Mouse (Mus musculus): Measurements from ENCODE around the gene Ttll11. TPM values are rescaled to one million over a fixed set of nuclear protein-coding genes. Genes with fewer than 3 reads are reported as not detected.
A peak's percentile ranks its signal among the peaks of the same experiment; 100 is the strongest.

Ttll11 gene
- total RNA-seq, 2 experiments from 2014 or later, result 14.5 to 15.2 TPM

GRCm38 (mm10) chr2:35972259-35973001, 7.3 kb downstream of the Ttll11 start:
- no peak for DNase-seq (ENCODE audit: low spot score in 2 of 2)

- no peak for DNase-seq (ENCODE audit: low spot score in 2 of 2)
Measured at GRCm38 (mm10) chr2:35965883-35966513, 13.7 kb downstream of the Ttll11 start.

GRCm38 (mm10) chr2:35963280-35963679, 16.4 kb downstream of the Ttll11 start:
- DNase-seq (ENCODE audit: low spot score in 2 of 2), result no peak

GRCm38 (mm10) chr2:35961593-35962127, 18.1 kb downstream of the Ttll11 start:
- no peak for DNase-seq (ENCODE audit: low spot score in 2 of 2)

- no peak for DNase-seq (ENCODE audit: low spot score in 2 of 2)
Measured at GRCm38 (mm10) chr2:35957471-35958140, 22.1 kb downstream of the Ttll11 start.

- no peak for DNase-seq (ENCODE audit: low spot score in 2 of 2)
Measured at GRCm38 (mm10) chr2:35955211-35955610, 24.5 kb downstream of the Ttll11 start.

GRCm38 (mm10) chr2:35952187-35952958, 27.3 kb downstream of the Ttll11 start:
- no peak for DNase-seq (ENCODE audit: low spot score in 2 of 2)

GRCm38 (mm10) chr2:35944896-35945295, 34.8 kb downstream of the Ttll11 start:
- no peak for DNase-seq (ENCODE audit: low spot score in 2 of 2)

- DNase-seq (ENCODE audit: low spot score in 2 of 2), result no peak
Measured at GRCm38 (mm10) chr2:35942960-35943359, 36.8 kb downstream of the Ttll11 start.

- no peak for DNase-seq (ENCODE audit: low spot score in 2 of 2)
Measured at GRCm38 (mm10) chr2:35935045-35935444, 44.7 kb downstream of the Ttll11 start.

GRCm38 (mm10) chr2:35933116-35933515, 46.6 kb downstream of the Ttll11 start:
- DNase-seq (ENCODE audit: low spot score in 2 of 2), result no peak

GRCm38 (mm10) chr2:35931619-35932018, 48.1 kb downstream of the Ttll11 start:
- no peak for DNase-seq (ENCODE audit: low spot score in 2 of 2)

GRCm38 (mm10) chr2:35930498-35931149, 49.1 kb downstream of the Ttll11 start:
- DNase-seq (ENCODE audit: low spot score in 2 of 2), result peak; percentile 92 to 93

- peak in 1 of 2 experiments; percentile 18 for DNase-seq (ENCODE audit: low spot score in 2 of 2)
Measured at GRCm38 (mm10) chr2:35928133-35928532, 51.6 kb downstream of the Ttll11 start.

GRCm38 (mm10) chr2:35924947-35925346, 54.8 kb downstream of the Ttll11 start:
- DNase-seq (ENCODE audit: low spot score in 2 of 2), result no peak

GRCm38 (mm10) chr2:35922956-35923355, 56.8 kb downstream of the Ttll11 start:
- no peak for DNase-seq (ENCODE audit: low spot score in 2 of 2)

GRCm38 (mm10) chr2:35912090-35912489, 67.6 kb downstream of the Ttll11 start:
- DNase-seq (ENCODE audit: low spot score in 2 of 2), result no peak

- DNase-seq (ENCODE audit: low spot score in 2 of 2), result no peak
Measured at GRCm38 (mm10) chr2:35911675-35912074, 68.0 kb downstream of the Ttll11 start.

GRCm38 (mm10) chr2:35910740-35911139, 69.0 kb downstream of the Ttll11 start:
- no peak for DNase-seq (ENCODE audit: low spot score in 2 of 2)

- no peak for DNase-seq (ENCODE audit: low spot score in 2 of 2)
Measured at GRCm38 (mm10) chr2:35909353-35909752, 70.4 kb downstream of the Ttll11 start.

GRCm38 (mm10) chr2:35907578-35907977, 72.1 kb downstream of the Ttll11 start:
- no peak for DNase-seq (ENCODE audit: low spot score in 2 of 2)
